Mouse (Mus musculus) ovary, postnatal 14 days (tissue): ENCODE results near the gene Kcnab2.

Experiments
- DNase-seq: peaks from one replicate; pipeline ENCODE4 v3.0.0; 2022; ENCODE audit warnings: low spot score

The Kcnab2 gene

DNA sequence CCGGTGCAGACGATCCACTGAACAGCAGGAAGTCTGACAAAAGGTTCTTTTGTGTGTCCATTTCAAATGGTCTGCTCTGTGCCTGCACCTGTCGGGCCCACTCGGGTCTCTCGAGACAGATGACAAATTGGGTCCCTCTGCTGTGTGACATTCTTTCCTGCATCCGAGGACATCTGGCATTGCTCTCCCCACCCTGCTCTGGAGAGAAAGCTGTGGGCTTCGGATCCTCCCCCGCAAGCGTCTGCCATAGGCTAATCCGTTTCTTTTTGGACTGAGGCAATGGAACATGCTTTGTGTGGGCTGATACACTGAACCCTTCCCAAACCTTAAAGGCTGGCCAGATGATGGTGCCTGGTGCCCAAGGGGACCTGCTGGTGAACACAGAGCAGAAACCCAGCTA lies 24.6 kb downstream of the Kcnab2 start:
- DNase-seq = no peak

DNA sequence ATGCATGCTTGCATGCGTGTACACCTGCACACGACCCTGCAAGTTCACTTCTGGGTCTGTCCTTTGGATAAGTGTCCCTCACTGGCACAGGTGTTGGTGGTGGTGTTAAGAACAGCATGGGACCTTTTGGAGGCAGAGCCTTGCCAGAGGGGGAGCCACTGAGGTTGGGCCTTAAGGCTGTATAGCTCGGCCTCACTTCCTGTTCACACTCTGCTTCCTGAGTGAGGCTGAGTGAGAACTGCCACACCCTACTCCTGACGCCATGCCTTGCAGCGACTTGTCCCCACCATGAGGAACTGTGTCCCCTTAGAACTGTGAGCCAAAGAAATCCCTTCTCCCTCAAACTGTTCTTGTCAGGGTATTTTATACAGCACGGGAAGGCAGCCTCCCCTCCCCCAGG lies 26.3 kb downstream of the Kcnab2 start:
- no peak for DNase-seq

DNA sequence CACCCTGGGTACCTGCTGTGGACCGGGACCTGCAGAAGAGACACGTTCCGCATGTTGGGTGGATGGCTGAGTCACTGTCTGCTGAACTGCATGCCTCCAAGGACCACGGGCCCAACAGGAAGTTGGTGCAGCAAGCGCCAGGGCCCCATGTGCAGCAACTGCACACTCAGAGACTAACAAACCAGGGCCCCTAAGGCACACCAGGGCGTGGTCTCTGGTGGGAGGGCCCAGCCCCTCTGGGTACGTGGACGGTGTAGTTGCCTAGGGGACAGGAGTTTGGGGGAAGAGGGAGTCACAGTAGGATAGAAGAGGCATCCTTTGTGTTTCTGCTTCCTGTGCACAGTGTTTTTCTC lies 29.0 kb downstream of the Kcnab2 start:
- DNase-seq = no peak

DNA sequence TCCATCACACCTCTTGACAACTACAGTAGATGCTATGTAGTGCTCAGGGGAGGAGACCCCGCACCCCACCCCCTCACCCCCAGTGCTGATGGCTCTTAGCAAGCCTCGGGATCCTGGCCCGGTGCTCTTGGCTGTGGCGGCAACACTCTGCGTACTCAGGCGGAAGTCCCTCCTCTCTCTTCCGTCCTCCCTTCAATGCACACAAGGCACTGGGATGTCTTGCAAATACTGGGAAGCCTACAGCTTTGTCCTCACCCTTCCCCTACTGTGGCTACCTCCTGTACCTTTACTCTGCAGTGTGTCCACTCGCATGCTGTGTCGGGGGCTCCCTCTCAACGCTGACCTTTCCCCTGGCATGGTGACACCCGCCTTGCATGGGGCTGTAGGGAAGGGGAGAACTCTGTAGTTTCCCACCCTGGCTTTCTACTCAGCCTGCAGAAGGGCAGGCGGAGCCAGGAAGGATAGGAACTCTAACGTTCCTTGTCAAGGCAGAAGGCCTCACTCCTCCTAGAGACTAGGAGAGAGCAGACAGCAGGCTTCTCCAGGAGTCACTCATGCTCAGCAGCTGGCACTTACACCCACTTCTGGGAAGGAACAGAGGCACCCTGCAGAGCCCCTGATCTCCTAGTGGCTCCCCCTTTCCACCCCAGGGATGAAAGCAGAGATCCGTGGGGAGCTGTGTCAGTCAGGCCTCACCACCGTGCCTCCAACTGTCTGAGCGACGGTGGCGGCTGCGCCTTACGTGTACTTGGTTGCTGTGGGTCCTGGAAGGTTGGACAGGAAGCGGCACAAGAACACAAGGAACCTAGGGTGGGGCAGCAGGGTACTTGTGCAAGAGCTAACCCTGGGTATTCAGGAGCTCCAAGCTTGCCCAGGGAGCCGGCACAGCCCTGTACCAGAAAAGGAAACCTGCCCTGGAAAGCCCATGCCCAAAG lies 29.7 kb downstream of the Kcnab2 start:
- DNase-seq = no peak

DNA sequence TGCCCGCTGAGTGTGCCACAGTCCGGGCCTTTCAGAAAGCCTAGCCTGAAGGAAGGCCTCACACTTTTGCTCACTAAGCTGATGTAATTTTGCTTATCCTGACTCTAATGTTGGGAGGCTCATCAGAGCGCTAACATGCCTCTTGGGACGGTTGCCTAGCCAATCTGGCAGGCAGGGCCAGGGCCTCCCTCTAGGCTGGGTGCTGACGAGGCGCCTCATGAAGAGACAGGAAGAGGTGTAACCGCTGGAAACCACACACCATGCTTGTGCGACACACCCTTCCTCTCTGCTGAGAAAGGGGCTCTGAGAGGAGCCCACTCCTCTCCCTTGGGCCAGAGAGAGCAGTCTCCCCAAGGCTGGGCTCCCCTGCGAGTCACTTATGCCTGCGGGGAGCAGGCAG lies 31.5 kb downstream of the Kcnab2 start:
- DNase-seq = no peak

DNA sequence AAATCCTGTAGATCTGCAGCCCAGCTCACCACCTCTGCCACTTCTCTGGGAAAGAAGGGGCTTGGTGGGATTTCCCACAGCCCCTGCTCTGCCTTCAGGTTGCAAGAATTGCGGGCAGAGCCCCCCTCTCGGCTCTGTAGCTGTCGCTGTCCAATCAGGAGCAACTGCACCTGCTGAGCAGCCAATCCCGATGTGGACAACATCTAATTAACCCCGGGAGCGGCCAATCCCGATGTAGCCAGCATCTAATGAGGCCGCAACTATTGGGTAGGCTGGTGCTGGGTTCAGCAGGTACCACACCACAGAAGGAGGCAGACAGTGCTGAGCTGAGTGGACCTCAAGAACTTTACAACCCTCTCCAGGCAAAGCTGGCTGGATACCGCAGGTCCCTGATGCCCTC lies 36.1 kb downstream of the Kcnab2 start:
- no peak for DNase-seq

DNA sequence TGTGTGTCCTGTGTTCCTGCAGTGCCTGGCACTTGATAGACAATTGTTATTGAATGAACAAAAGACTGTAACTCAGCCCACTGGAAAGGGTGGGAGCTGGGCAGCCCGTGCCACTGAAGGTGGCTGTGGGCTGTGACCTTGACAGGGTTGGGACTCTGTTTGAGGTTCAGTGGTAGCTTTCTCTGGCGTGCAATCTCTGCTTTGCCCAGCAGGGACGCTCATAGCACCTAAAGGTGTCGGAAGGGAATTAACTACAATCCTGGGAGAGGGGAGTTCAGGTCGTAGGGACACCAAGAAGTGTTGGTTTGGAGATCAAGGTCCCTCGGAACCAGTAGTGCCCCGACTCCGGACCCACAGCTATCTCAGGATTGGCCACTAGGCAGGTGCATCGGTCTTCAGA lies 36.8 kb downstream of the Kcnab2 start:
- no peak for DNase-seq

DNA sequence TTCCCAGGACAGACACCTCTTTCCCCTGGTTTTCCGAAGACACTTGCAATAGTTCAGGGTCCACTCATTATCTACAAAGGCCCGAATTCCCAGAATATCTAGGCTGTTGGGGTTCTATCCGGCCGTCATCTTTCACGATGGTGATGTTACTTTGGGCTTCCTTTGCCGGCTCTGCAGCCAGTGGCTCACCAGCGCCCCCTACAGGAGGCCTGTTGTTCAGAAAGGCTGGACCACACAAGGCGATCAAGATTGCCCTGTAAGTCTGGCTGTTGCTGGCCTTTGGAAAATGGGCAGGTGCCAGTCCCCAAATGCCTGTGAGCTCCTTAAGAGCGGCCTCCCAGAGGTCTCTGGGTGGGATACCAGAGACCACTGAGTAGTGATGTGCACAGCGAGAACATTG lies 42.4 kb downstream of the Kcnab2 start:
- peak; percentile 61 for DNase-seq

DNA sequence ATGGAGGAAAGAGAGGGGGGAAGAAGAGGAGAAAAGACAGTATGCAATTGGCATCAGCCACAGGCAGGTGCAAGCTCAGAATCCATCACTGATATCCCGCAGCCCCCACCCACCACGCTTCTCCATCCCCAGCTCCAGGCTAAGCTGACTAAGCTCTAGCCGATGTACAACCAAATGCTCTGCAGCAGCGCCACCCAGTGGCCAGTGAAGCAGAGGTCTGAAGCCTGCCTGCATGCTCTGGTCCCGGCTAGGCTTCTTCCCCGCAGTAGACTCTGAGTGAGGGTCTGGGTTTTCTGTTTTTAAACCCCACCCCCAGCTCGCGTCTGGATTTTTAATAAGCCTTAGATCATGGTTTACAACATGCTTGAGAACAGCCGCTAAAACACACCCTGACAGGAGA lies 42.8 kb downstream of the Kcnab2 start:
- DNase-seq = peak; percentile 85

DNA sequence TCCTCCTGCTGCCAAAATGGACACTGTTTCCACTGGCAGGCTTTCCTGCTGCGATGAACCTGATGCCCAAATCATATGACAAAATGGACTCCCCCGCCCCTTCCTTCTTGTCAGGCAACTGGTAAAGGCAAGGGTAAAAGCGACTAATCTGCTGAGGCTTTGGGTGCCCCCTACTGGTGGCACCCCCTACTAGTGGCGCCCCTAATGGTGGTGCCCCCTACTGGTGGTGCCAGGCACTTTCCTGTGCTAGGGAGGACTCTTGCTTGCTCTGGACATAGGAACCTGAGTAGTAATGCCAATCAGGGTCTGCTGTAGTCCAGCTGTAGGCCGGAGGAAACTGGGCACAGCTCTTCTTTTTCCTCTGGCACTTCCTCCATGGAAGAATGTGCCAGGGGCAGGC lies 45.4 kb downstream of the Kcnab2 start:
- peak; percentile 22 for DNase-seq

DNA sequence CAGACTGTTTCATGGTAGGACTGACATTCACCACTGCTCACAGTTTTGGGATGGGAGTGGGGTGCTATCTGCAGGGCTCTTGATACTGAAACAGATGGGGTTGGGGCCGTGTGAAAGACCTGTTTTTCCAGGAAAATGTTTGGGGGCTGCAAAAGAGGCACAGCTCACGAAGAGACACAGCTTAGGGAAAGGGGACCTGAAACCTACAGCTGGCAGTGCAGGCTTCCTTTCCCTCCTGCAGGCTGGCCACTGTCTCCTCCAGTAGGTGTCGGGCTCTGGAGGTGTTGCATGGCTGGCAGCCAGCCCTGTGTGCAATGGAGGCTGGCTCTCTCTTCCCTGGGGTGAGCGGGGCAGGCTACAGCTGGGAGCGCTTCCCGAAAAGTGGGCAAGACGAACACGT lies 49.4 kb downstream of the Kcnab2 start:
- DNase-seq = no peak

DNA sequence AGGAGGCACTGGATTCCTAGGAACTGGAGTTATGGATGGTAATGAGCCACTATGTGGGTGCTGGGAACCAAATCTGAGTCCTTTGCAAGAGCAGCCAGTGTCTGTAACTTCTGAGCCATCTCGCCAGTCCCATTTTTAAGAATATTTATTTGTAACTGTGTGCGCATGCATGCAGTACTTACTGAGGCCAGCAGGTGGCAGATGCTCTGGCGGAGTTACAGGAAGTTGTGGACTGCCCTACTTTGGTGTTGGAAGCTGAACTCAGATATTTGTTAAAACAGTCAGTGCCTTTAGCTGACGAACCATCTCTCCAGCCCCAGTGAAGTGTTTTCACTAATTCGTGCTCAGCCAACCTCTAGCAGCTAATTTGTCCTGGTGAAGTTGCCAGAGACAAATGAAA lies 52.7 kb downstream of the Kcnab2 start:
- DNase-seq = no peak

DNA sequence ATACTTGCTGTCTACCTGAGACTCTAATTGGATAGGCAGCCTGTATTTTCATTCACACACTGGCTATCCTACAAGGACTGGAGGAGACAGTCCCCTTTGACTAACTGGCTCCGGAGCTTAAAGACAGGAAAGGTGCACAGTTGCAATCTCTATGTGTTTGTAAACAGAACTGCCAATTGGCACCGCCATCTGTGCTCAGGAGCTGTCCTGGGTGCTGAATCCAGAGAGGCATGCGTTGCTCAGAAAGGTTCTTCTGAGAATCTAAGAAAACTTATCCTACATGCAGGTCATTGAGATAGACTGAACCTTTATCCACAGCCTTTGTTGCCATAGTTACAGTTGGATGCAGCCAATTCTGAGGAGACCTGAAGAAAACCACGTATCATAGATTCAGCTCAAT lies 53.3 kb downstream of the Kcnab2 start:
- peak; percentile 46 for DNase-seq

DNA sequence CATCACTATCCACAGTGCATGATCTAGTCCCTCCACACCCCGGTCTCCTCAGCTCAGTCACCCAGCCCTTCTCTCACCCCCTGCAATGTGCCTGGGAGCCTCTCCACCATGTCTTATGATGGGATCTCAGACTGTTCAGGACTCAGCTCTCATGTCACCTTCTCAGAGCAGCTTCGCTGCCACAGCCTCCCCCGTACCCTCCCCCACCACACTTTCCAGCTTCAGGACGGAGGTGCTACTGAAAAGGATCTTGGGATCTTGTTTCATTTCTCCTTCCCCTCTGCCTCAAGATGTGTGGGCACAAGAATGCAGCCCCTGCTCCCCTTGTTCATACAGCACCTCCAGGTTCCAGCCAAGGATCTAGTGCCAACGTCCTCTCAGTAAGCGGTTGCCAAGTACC lies 54.1 kb downstream of the Kcnab2 start:
- DNase-seq = no peak

DNA sequence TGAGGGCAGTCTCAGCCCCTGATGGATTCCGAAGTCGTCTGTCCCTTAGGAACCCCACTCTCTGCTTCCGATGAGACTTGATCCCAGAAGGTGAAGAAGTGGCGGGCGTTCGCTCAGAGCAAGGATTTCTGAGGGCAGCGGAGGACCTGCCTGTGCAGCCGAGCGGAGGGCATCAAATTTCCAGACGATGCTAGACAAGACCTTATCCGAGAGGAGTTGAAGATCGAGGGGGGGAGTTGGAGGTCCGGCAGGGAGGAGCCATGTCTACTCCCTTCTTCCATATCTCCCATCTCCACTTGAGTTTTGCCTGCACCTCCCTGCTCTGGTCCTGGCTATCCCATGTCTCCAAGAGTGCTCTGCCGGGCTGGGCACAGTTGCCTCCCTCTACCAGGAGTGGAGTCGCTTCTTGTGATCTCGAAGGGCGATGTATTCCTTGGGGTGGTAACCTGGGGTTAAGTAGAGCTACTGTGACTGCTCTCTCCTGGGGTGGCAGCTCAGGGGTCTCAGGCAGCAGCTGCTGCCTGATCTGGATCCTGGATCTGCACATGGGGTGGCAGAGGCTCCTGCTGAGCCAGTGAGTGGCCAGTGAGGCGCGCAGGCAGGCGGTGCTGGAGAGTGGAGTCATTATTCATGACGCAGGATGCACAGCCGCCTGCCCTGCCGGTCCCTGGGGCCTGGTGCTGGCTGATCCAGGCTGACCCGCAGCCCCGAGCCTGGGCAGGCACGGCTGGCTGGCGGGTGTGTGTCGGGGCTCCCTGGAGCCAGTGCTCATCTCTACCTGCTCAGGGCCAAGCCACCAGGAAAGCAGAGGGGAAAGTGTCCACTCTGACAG lies 59.2 kb downstream of the Kcnab2 start:
- no peak for DNase-seq

DNA sequence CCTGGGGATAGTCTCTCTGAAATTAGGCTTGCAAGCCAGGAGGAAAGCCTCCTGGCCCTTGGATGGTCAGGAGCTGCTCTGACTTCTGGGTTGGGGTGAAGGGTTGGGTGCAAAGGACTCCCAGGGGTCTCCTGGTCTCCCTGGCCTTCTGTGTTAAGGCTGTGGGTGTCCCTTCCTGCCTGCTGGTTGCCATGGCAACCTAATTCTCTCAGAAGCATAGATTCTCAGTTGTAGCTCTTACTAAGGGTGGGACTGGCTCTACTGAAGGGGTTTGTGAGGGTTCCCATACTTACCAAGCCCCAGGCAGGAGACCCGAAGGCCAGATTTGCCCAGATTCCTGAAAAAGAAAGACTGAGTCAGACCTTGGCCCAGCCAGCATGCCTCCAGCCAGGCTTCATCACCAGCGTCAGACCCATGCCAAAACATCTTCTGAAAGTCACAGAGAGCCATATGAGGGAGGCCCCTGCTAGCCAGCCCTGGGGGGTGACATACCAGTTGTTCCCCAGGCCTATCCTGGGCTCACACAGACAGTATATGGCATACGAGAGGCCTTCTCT lies 65.1 kb downstream of the Kcnab2 start:
- DNase-seq = no peak

DNA sequence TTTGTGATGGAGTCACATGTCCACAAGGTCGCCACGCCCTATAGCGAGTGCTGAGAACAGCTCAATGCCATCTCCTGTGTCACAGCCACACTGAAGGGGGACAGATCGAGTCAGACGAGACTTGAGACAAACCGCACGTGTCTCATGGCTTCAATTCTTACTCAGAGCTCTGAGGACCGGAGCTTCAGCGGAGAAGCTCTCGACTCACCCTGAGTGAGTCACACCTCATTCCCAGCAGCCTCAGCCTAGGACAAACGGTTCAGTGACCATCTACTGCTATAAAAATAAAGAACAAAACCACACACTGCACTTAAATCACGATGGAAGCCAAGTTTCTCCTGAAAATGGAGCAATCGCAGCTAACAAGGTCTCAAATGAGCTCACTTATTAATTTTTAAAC lies 66.7 kb downstream of the Kcnab2 start:
- no peak for DNase-seq

DNA sequence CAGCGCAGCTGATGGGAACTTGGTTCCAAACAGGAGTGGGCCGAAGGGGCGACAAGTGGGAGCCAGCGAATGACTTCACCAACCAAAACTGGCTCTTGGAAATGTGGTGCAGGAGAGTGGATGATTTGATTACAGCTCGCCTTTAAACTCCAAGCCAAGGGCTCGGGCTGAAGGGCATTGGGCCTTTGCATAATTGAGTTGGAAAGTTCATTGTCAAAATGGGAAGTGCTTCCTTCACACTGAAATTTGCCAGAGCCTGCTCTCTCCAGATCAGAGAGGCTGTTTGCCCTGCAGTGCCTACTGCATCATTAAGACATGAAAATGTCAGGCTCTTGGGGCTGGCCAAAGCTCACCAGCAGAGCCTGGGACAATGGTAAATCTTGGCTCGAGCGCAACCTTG lies 71.1 kb downstream of the Kcnab2 start:
- DNase-seq = no peak

DNA sequence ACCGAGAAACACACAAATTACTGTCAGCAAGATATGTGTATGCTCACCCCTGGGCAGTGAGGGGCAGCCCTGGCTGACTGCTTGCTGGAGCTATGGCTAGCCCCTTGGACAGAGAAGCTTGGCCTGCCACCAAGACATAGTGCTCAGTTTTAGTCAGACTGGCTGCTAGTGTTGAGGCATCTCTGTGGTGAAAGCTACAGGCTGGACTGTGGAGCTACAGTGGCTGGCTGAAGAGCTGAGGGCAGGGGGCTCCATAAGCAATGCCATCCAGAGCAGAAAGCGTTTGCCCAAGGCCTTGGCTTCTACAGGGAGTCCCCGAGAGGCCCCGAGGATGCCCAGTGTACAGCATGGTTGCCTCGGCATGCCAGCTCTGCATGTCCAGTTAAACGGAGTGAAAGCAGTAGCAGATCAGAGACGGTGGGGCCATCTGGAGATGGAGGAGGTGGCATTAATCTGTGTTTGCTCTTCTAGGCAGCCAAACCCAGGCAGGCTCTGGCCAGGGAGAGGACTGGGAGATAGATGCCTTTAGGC lies 71.9 kb downstream of the Kcnab2 start:
- no peak for DNase-seq

DNA sequence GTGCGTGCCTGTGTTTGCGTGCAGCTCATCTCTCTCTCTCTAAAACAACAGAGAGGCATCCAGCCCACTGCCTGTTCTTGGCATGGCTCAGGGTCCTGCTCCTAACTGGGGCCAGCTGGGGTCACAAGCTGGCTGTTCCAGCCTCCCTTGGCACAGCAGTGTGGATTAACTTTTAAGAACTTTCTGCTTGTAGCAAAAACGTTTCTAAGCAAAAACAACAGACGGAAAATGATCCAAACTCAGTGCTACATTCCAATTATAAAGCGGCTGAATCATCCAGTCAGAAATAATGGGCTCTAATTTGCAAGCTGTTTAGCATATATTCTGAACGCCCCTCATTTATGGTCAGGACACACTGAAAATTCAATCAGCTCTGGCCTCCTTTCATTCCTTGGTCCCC lies 72.5 kb downstream of the Kcnab2 start:
- DNase-seq = no peak

DNA sequence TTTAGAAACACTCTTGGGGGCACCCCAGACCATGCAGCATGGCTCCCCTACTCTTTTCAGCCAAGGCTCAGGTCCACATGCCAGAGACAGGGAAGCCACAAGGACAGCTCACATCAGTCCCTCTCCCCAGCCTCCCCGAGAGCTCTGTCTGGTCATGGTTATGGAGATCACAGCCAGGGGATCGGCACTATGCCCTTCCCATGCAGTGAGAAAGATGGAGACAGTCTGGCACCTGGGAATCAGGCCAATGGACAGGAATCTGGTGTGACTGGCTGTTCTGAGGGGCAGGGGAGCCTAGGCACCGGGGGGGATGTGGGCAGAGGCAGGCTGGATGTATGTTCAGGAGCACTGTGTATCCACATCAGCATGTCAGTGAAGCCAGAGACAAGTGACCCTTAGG lies 78.7 kb downstream of the Kcnab2 start:
- no peak for DNase-seq

DNA sequence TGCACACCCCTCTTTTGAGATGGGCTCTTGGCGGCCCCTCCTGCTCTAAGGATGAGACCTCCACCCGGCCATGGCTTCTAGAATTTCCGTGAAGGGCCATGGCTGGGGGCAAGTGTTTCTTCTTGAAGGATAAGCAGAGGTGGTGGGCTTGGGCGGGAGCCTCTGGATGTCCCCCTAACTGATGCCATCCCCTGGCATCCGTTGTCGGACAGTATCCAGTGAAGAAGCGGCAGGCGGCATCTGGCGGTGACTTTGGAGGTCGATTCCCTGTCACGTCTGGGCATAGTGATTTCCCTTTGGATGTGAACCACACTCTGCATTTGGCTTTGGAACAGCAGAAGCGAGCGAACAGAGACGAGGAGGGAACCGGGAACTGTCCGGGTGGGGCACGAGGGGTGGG lies 85.0 kb downstream of the Kcnab2 start:
- no peak for DNase-seq

DNA sequence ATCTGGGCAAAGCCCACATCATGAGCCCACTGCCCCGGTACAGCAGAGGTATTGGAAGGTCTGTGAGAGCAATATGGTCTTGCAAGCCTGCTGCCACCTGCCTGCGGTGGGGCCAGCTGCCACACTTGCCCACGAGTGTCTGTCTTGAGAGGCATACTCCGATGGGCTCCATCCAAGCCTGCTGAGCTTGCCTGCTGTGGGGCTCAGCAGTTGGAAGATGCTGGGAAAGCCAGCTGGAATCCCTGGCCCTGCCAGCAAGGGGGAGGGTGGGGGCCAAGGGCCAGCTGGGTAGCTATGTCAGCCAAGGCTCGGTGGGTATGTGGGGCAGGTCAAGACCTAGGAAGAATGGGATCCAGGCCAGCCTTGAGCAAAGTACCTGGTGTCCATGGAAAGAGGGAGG lies 85.5 kb downstream of the Kcnab2 start:
- DNase-seq = no peak
